Mouse (Mus musculus): Measurements from ENCODE around the gene Pak2. TPM values are rescaled to one million over a fixed set of nuclear protein-coding genes. Genes with fewer than 3 reads are reported as not detected.

Pak2 gene
- 61.3 and 61.4 TPM in 2 replicates for polyA plus RNA-seq (2011; ENCODE audit: insufficient read length, low read depth, missing spikeins)

- H3K27ac ChIP-seq (ENCODE audit: insufficient read depth, low read length), result peak within 1 kb of the TSS; percentile 72
- peak within 1 kb of the TSS; percentile 97 for H3K4me3 ChIP-seq (ENCODE audit: insufficient read depth, low read length)
- H3K4me1 ChIP-seq (ENCODE audit: control insufficient read depth, insufficient read depth, low read length), result peaks cover 3% of the 10 kb centered on the region; the same call in 1 of the 2 replicates
- TF ChIP-seq POLR2A (IDR thresholded peaks at IDR 0.05; ENCODE audit: low read depth, low read length), result peak; percentile 91
- no peak for TF ChIP-seq CTCF (IDR thresholded peaks at IDR 0.05; ENCODE audit: borderline replicate concordance, insufficient read depth, low read length)
Observed at GRCm38 (mm10) chr16:32078991-32079511, at the start of gene Pak2. Gene Pak2 (minus strand): TSS chr16:32079342.

GRCm38 (mm10) chr16:32127046-32127445, 47.9 kb upstream of the Pak2 start:
- no peak for TF ChIP-seq CTCF (IDR thresholded peaks at IDR 0.05; ENCODE audit: borderline replicate concordance, insufficient read depth, low read length)
- Histone ChIP-seq H3K27ac (ENCODE audit: insufficient read depth, low read length) (no peak overlapping the region), H3K4me1 (ENCODE audit: control insufficient read depth, insufficient read depth, low read length) (no peaks in the 10 kb centered on the region), H3K4me3 (ENCODE audit: insufficient read depth, low read length) (no peak overlapping the region)

GRCm38 (mm10) chr16:32125364-32125763, 46.2 kb upstream of the Pak2 start:
- TF ChIP-seq CTCF (IDR thresholded peaks at IDR 0.05; ENCODE audit: borderline replicate concordance, insufficient read depth, low read length) (no peak), POLR2A (IDR thresholded peaks at IDR 0.05; ENCODE audit: low read depth, low read length) (no peak)
- Histone ChIP-seq H3K4me3 (ENCODE audit: insufficient read depth, low read length) (no peak overlapping the region), H3K4me1 (ENCODE audit: control insufficient read depth, insufficient read depth, low read length) (no peaks in the 10 kb centered on the region), H3K27ac (ENCODE audit: insufficient read depth, low read length) (no peak overlapping the region)

- H3K27ac ChIP-seq (ENCODE audit: insufficient read depth, low read length), result no peak overlapping the region
- no peak overlapping the region for H3K4me3 ChIP-seq (ENCODE audit: insufficient read depth, low read length)
- TF ChIP-seq CTCF (IDR thresholded peaks at IDR 0.05; ENCODE audit: borderline replicate concordance, insufficient read depth, low read length), result no peak
- no peak for TF ChIP-seq POLR2A (IDR thresholded peaks at IDR 0.05; ENCODE audit: low read depth, low read length)
- no peaks in the 10 kb centered on the region for H3K4me1 ChIP-seq (ENCODE audit: control insufficient read depth, insufficient read depth, low read length)
Observed at GRCm38 (mm10) chr16:32124444-32125335, 45.5 kb upstream of the Pak2 start.

GRCm38 (mm10) chr16:32124020-32124419, 44.9 kb upstream of the Pak2 start:
- Histone ChIP-seq H3K27ac (ENCODE audit: insufficient read depth, low read length) (no peak overlapping the region), H3K4me1 (ENCODE audit: control insufficient read depth, insufficient read depth, low read length) (no peaks in the 10 kb centered on the region)
- no peak for TF ChIP-seq POLR2A (IDR thresholded peaks at IDR 0.05; ENCODE audit: low read depth, low read length)
- TF ChIP-seq CTCF (IDR thresholded peaks at IDR 0.05; ENCODE audit: borderline replicate concordance, insufficient read depth, low read length), result no peak

GRCm38 (mm10) chr16:32120454-32120853, 41.3 kb upstream of the Pak2 start:
- TF ChIP-seq POLR2A (IDR thresholded peaks at IDR 0.05; ENCODE audit: low read depth, low read length) (no peak), CTCF (IDR thresholded peaks at IDR 0.05; ENCODE audit: borderline replicate concordance, insufficient read depth, low read length) (no peak)
- Histone ChIP-seq H3K4me3 (ENCODE audit: insufficient read depth, low read length) (no peak overlapping the region), H3K27ac (ENCODE audit: insufficient read depth, low read length) (no peak overlapping the region), H3K4me1 (ENCODE audit: control insufficient read depth, insufficient read depth, low read length) (no peaks in the 10 kb centered on the region)

More at GRCm38 (mm10) chr16:32124020-32124419, 44.9 kb upstream of the Pak2 start:
- no peak overlapping the region for H3K4me3 ChIP-seq (ENCODE audit: insufficient read depth, low read length)

GRCm38 (mm10) chr16:32116186-32116585, 37.0 kb upstream of the Pak2 start:
- H3K4me3 ChIP-seq (ENCODE audit: insufficient read depth, low read length), result no peak overlapping the region
- H3K27ac ChIP-seq (ENCODE audit: insufficient read depth, low read length), result no peak overlapping the region
- H3K4me1 ChIP-seq (ENCODE audit: control insufficient read depth, insufficient read depth, low read length), result no peaks in the 10 kb centered on the region
- TF ChIP-seq POLR2A (IDR thresholded peaks at IDR 0.05; ENCODE audit: low read depth, low read length) (no peak), CTCF (IDR thresholded peaks at IDR 0.05; ENCODE audit: borderline replicate concordance, insufficient read depth, low read length) (no peak)

- TF ChIP-seq POLR2A (IDR thresholded peaks at IDR 0.05; ENCODE audit: low read depth, low read length), result no peak
- TF ChIP-seq CTCF (IDR thresholded peaks at IDR 0.05; ENCODE audit: borderline replicate concordance, insufficient read depth, low read length), result no peak
- Histone ChIP-seq H3K4me3 (ENCODE audit: insufficient read depth, low read length) (no peak overlapping the region), H3K4me1 (ENCODE audit: control insufficient read depth, insufficient read depth, low read length) (no peaks in the 10 kb centered on the region), H3K27ac (ENCODE audit: insufficient read depth, low read length) (no peak overlapping the region)
Observed at GRCm38 (mm10) chr16:32115781-32116180, 36.6 kb upstream of the Pak2 start.

GRCm38 (mm10) chr16:32114968-32115695, 36.0 kb upstream of the Pak2 start:
- no peak for TF ChIP-seq POLR2A (IDR thresholded peaks at IDR 0.05; ENCODE audit: low read depth, low read length)
- TF ChIP-seq CTCF (IDR thresholded peaks at IDR 0.05; ENCODE audit: borderline replicate concordance, insufficient read depth, low read length), result peak; percentile 86
- H3K4me1 ChIP-seq (ENCODE audit: control insufficient read depth, insufficient read depth, low read length), result no peaks in the 10 kb centered on the region
- no peak overlapping the region for H3K4me3 ChIP-seq (ENCODE audit: insufficient read depth, low read length)
- H3K27ac ChIP-seq (ENCODE audit: insufficient read depth, low read length), result no peak overlapping the region

All from embryonic fibroblast, embryonic 13.5 days (primary cell).